Comparison of ENCODE assay signal across 14 mouse cellular contexts in the genomic region with DNA sequence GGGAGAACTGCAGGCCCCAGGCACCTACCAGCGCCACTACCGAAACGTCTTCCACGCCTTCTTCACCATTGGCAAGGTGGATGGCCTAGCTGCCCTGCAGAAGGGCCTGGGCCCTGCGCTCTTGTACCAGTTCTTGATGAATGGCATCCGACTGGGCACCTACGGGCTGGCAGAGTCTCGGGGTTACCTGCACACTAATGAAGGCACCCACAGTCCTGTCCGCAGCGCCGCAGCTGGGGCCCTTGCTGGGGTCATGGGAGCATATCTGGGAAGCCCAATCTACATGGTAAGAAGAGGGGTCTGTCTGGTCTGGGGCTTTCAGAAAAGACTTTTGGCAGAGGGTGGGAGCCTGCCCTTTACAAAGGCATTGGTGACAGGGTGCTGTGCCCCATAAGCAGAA. TPM values are rescaled to one million over a fixed set of nuclear protein-coding genes. Genes with fewer than 3 reads are reported as not detected.
DNase-seq lines count a peak whose midpoint lies in the region; ATAC-seq and TF ChIP-seq lines count a peak whose summit lies in the region.
"Had no signal": no experiment of that assay in that cellular context is flagged by ENCODE, and none has a peak within 500 bp of the region (broad histone marks: within the 10 kb centered on the region; RNA-seq: fewer than 3 reads in every experiment).

No protein-coding gene starts in this region.

- intact Hi-C loops in gastrocnemius, postnatal 36 days (cut with DNase I) = no loop called here

- peak overlapping the region; percentile 63; the same call in 1 of the 2 replicates for H3K9ac ChIP-seq in kidney, embryonic 16.5 days (replicated peaks; ENCODE audit: low read length)
- H3K9ac ChIP-seq in hindbrain, embryonic 15.5 days = peak overlapping the region; percentile 77; the same call in 1 of the 2 replicates
- no peak overlapping the region for H3K9ac ChIP-seq in midbrain, embryonic 16.5 days (ENCODE audit: low read depth, low read length)

- H3K4me2 ChIP-seq in kidney, embryonic 16.5 days (replicated peaks; ENCODE audit: low read depth, low read length) = peak overlapping the region; percentile 92; the same call in 1 of the 2 replicates
- H3K4me2 ChIP-seq in hindbrain, embryonic 15.5 days = peak overlapping the region; percentile 97
- H3K4me2 ChIP-seq in midbrain, embryonic 16.5 days (ENCODE audit: low read length) = peak overlapping the region; percentile 62

- no peak for ATAC-seq in kidney, embryonic 16.5 days (ENCODE audit: low FRiP score, low TSS enrichment)
- ATAC-seq in hindbrain, embryonic 15.5 days (ENCODE audit: low FRiP score, low read depth) = no peak
- ATAC-seq in midbrain, embryonic 16.5 days = no peak

- peaks cover 15% of the 10 kb centered on the region for H3K4me1 ChIP-seq in kidney, embryonic 16.5 days (ENCODE audit: insufficient read depth, low read length)
- peaks cover 5% of the 10 kb centered on the region for H3K4me1 ChIP-seq in cortical plate, adult 2 months (ENCODE audit: control insufficient read depth, insufficient read depth, low read length)
- H3K4me1 ChIP-seq in hindbrain, embryonic 15.5 days (replicated peaks) = peaks cover 22% of the 10 kb centered on the region
- peaks cover 13% of the 10 kb centered on the region for H3K4me1 ChIP-seq in midbrain, embryonic 16.5 days (ENCODE audit: control insufficient read depth, insufficient read depth, low read length)

- DNase-seq in kidney, postnatal 14 days = no peak
- DNase-seq in thymus, postnatal 4 days = no peak
- no peak for DNase-seq in gastrocnemius, postnatal 36 days
- DNase-seq in left cerebral cortex, adult 18-20 months (ENCODE audit: low spot score in 2 of 2) = no peak
- DNase-seq: adrenal gland, adult 2 months; cerebellum, adult 8-10 months; right cerebral cortex, postnatal 14 days had no signal

- H3K27ac ChIP-seq in kidney, embryonic 16.5 days (ENCODE audit: low read length) = no peak overlapping the region
- no peak overlapping the region for H3K27ac ChIP-seq in cortical plate, adult 2 months (ENCODE audit: insufficient read depth, low read length)
- H3K27ac ChIP-seq in hindbrain, embryonic 15.5 days (replicated peaks) = no peak overlapping the region
- H3K27ac ChIP-seq in midbrain, embryonic 16.5 days (ENCODE audit: low read length) = no peak overlapping the region
- H3K27ac ChIP-seq: heart, embryonic 15.5 days had no signal

- H3K27me3 ChIP-seq in kidney, embryonic 16.5 days (ENCODE audit: insufficient read depth, low read length) = no peaks in the 10 kb centered on the region
- no peaks in the 10 kb centered on the region for H3K27me3 ChIP-seq in hindbrain, embryonic 15.5 days
- no peaks in the 10 kb centered on the region for H3K27me3 ChIP-seq in midbrain, embryonic 16.5 days (ENCODE audit: control insufficient read depth, insufficient read depth, low read depth, low read length)
- H3K27me3 ChIP-seq: heart, embryonic 15.5 days had no signal

- H3K4me3 ChIP-seq in kidney, embryonic 16.5 days (ENCODE audit: low read length) = peak overlapping the region; percentile 63; the same call in 1 of the 2 replicates
- H3K4me3 ChIP-seq in cortical plate, adult 2 months (ENCODE audit: insufficient read depth, low read length) = peak overlapping the region; percentile 89; the same call in 1 of the 2 replicates
- no peak overlapping the region for H3K4me3 ChIP-seq in hindbrain, embryonic 15.5 days
- H3K4me3 ChIP-seq in midbrain, embryonic 16.5 days (ENCODE audit: low read depth, low read length) = no peak overlapping the region

- TF ChIP-seq CTCF in cortical plate, adult 2 months (IDR thresholded peaks at IDR 0.05; ENCODE audit: extremely low read depth, insufficient read depth, low read length) = no peak

- no peaks in the 10 kb centered on the region for H3K9me3 ChIP-seq in kidney, embryonic 16.5 days (ENCODE audit: low read length)
- no peaks in the 10 kb centered on the region for H3K9me3 ChIP-seq in hindbrain, embryonic 15.5 days
- H3K9me3 ChIP-seq in midbrain, embryonic 16.5 days (replicated peaks; ENCODE audit: control insufficient read depth, low read length, poor library complexity, severe bottlenecking) = no peaks in the 10 kb centered on the region
- H3K9me3 ChIP-seq: heart, embryonic 15.5 days had no signal

- TF ChIP-seq POLR2A in cortical plate, adult 2 months (IDR thresholded peaks at IDR 0.05; ENCODE audit: extremely low read depth, insufficient read depth, low read length) = no peak

- 84% methylated on average over 11 of the region's 11 CpGs for WGBS in kidney, embryonic 16.5 days
- 86% methylated on average over 11 of the region's 11 CpGs for WGBS in hindbrain, embryonic 15.5 days
- 86% methylated on average over 11 of the region's 11 CpGs for WGBS in midbrain, embryonic 16.5 days

- no peaks in the 10 kb centered on the region for H3K36me3 ChIP-seq in kidney, embryonic 16.5 days (ENCODE audit: insufficient read depth, low read length)
- H3K36me3 ChIP-seq in hindbrain, embryonic 15.5 days = no peaks in the 10 kb centered on the region
- H3K36me3 ChIP-seq in midbrain, embryonic 16.5 days (ENCODE audit: control insufficient read depth, insufficient read depth, low read length) = no peaks in the 10 kb centered on the region
- H3K36me3 ChIP-seq: heart, embryonic 15.5 days had no signal

RNA-seq across cellular contexts. Expression of a gene that starts 0.8 kb away (rescaled TPM):
- polyA plus RNA-seq in kidney, embryonic 16.5 days (2015; fragmentation: Nextera tagmentation; extraction: Ambion mirVana) = 7.6 and 7.9 TPM in 2 replicates
- polyA plus RNA-seq in cortical plate, adult 2 months (2012; rRNA removed) = 12.2 and 12.8 TPM in 2 replicates
- polyA plus RNA-seq in hindbrain, embryonic 15.5 days (2015; fragmentation: Nextera tagmentation; extraction: Ambion mirVana) = 1.7 and 2.1 TPM in 2 replicates
- 1.4 and 1.6 TPM in 2 replicates for polyA plus RNA-seq in midbrain, embryonic 16.5 days (2015; fragmentation: Nextera tagmentation; extraction: Ambion mirVana)
- total RNA-seq in gastrocnemius, postnatal 36 days (2021) = 1 to 10 TPM; 3.4 to 3.5 TPM
- total RNA-seq in left cerebral cortex, adult 18-20 months (2021) = 1 to 10 TPM; 5.6 to 6.7 TPM

RNA-seq across cellular contexts. Expression of a gene that starts 6.2 kb away (rescaled TPM):
- polyA plus RNA-seq in kidney, embryonic 16.5 days (2015; fragmentation: Nextera tagmentation; extraction: Ambion mirVana) = 62.3 and 63.9 TPM in 2 replicates
- polyA plus RNA-seq in cortical plate, adult 2 months (2012; rRNA removed) = 33.8 and 37.5 TPM in 2 replicates
- polyA plus RNA-seq in hindbrain, embryonic 15.5 days (2015; fragmentation: Nextera tagmentation; extraction: Ambion mirVana) = 29.8 and 34.3 TPM in 2 replicates
- polyA plus RNA-seq in midbrain, embryonic 16.5 days (2015; fragmentation: Nextera tagmentation; extraction: Ambion mirVana) = 23.3 and 24.8 TPM in 2 replicates
- 10 to 100 TPM; 58.7 to 65.4 TPM for total RNA-seq in gastrocnemius, postnatal 36 days (2021)
- total RNA-seq in left cerebral cortex, adult 18-20 months (2021) = 10 to 100 TPM; 17.8 to 18.2 TPM

RNA-seq across cellular contexts. Expression of a gene that starts 11.5 kb away (rescaled TPM):
- 20.0 and 23.0 TPM in 2 replicates for polyA plus RNA-seq in kidney, embryonic 16.5 days (2015; fragmentation: Nextera tagmentation; extraction: Ambion mirVana)
- 27.5 and 32.5 TPM in 2 replicates for polyA plus RNA-seq in cortical plate, adult 2 months (2012; rRNA removed)
- polyA plus RNA-seq in hindbrain, embryonic 15.5 days (2015; fragmentation: Nextera tagmentation; extraction: Ambion mirVana) = 21.8 and 25.3 TPM in 2 replicates
- polyA plus RNA-seq in midbrain, embryonic 16.5 days (2015; fragmentation: Nextera tagmentation; extraction: Ambion mirVana) = 27.7 and 30.5 TPM in 2 replicates
- 1 to 10 TPM; 6.9 to 7.8 TPM for total RNA-seq in gastrocnemius, postnatal 36 days (2021)
- total RNA-seq in left cerebral cortex, adult 18-20 months (2021) = 10 to 100 TPM; 20.4 to 24.0 TPM

RNA-seq across cellular contexts. Expression of a gene that starts 39.5 kb away (rescaled TPM):
- 33.9 and 41.9 TPM in 2 replicates for polyA plus RNA-seq in kidney, embryonic 16.5 days (2015; fragmentation: Nextera tagmentation; extraction: Ambion mirVana)
- polyA plus RNA-seq in cortical plate, adult 2 months (2012; rRNA removed) = 17.6 and 20.9 TPM in 2 replicates
- polyA plus RNA-seq in hindbrain, embryonic 15.5 days (2015; fragmentation: Nextera tagmentation; extraction: Ambion mirVana) = 17.6 and 19.0 TPM in 2 replicates
- polyA plus RNA-seq in midbrain, embryonic 16.5 days (2015; fragmentation: Nextera tagmentation; extraction: Ambion mirVana) = 15.8 and 16.8 TPM in 2 replicates
- 1 to 10 TPM; 5.1 to 6.6 TPM for total RNA-seq in gastrocnemius, postnatal 36 days (2021)
- total RNA-seq in left cerebral cortex, adult 18-20 months (2021) = 10 to 100 TPM; 26.1 to 26.2 TPM

RNA-seq across cellular contexts. Expression of a gene that starts 41.9 kb away (rescaled TPM):
- not detected in 2 replicates for polyA plus RNA-seq in kidney, embryonic 16.5 days (2015; fragmentation: Nextera tagmentation; extraction: Ambion mirVana)
- polyA plus RNA-seq in cortical plate, adult 2 months (2012; rRNA removed) = 0.79 and 1.2 TPM in 2 replicates
- 0.60 and 1.2 TPM in 2 replicates for polyA plus RNA-seq in hindbrain, embryonic 15.5 days (2015; fragmentation: Nextera tagmentation; extraction: Ambion mirVana)
- polyA plus RNA-seq in midbrain, embryonic 16.5 days (2015; fragmentation: Nextera tagmentation; extraction: Ambion mirVana) = 0.68 and 1.3 TPM in 2 replicates
- not detected for total RNA-seq in gastrocnemius, postnatal 36 days (2021)
- total RNA-seq in left cerebral cortex, adult 18-20 months (2021) = not detected
- total RNA-seq: adrenal gland, adult 2 months; layer of hippocampus, adult 18-20 months; MEL had no signal
- polyA plus RNA-seq: adrenal gland, adult 2 months; heart, embryonic 15.5 days had no signal

Comparison
In these comparisons a context has a peak if more than half of its experiments do, and no peak if none do; other contexts are left out.
1. H3K4me3 ChIP-seq: peak in kidney, embryonic 16.5 days (single experiment) and cortical plate, adult 2 months (single experiment); none in hindbrain, embryonic 15.5 days (single experiment) and midbrain, embryonic 16.5 days (single experiment).
2. Peak in every context shown above with its lines, with median percentiles within 50 percentile points of each other: H3K4me2 ChIP-seq.